Comparison of ENCODE assay signal across 17 mouse cellular contexts in genomic region chr9:35007697-35008341, GRCm38 (mm10).
"Had no signal": no experiment of that assay in that cellular context is flagged by ENCODE, and none has a peak within 500 bp of the region (broad histone marks: within the 10 kb centered on the region; RNA-seq: fewer than 3 reads in every experiment).

No protein-coding gene starts in this region.

- H3K9ac ChIP-seq: liver, embryonic 13.5 days; midbrain, embryonic 13.5 days; neural tube, embryonic 13.5 days; stomach, embryonic 15.5 days had no signal

- H3K4me2 ChIP-seq: liver, embryonic 13.5 days; midbrain, embryonic 13.5 days; neural tube, embryonic 13.5 days; stomach, embryonic 15.5 days had no signal

- H3K27ac ChIP-seq: liver, embryonic 13.5 days; midbrain, embryonic 10.5 days; midbrain, embryonic 13.5 days; neural tube, embryonic 13.5 days; stomach, embryonic 15.5 days had no signal

- H3K9me3 ChIP-seq: liver, embryonic 13.5 days; midbrain, embryonic 10.5 days; midbrain, embryonic 13.5 days; neural tube, embryonic 13.5 days; stomach, embryonic 15.5 days had no signal

- H3K4me3 ChIP-seq: liver, embryonic 13.5 days; midbrain, embryonic 10.5 days; midbrain, embryonic 13.5 days; myocyte; neural tube, embryonic 13.5 days; stomach, embryonic 15.5 days had no signal

- H3K4me1 ChIP-seq: liver, embryonic 13.5 days; midbrain, embryonic 10.5 days; stomach, embryonic 15.5 days had no signal

- ATAC-seq: inflammation-experienced regulatory T-cells, adult 6 months; intestine, embryonic 16.5 days; midbrain, embryonic 13.5 days; midbrain, embryonic 16.5 days had no signal

- H3K27me3 ChIP-seq: midbrain, embryonic 13.5 days; neural tube, embryonic 13.5 days; stomach, embryonic 15.5 days had no signal

- DNase-seq: kidney, adult 18-20 months; kidney, adult 9 months; kidney, postnatal 14 days; kidney, postnatal 4 days; liver, embryonic 13.5 days; retina, postnatal 1 day; right cerebral cortex, postnatal 25 days; spleen, adult 18-20 months; thymus, postnatal 25 days had no signal

- H3K36me3 ChIP-seq: liver, embryonic 13.5 days; midbrain, embryonic 10.5 days; neural tube, embryonic 13.5 days; stomach, embryonic 15.5 days had no signal
